In genomic region chr5:43947330-43947977, GRCm38 (mm10) we compare ENCODE assay signal across 8 mouse cellular contexts. TPM values are rescaled to one million over a fixed set of nuclear protein-coding genes. Genes with fewer than 3 reads are reported as not detected.
DNase-seq lines count a peak whose midpoint lies in the region; ATAC-seq and TF ChIP-seq lines count a peak whose summit lies in the region.

No protein-coding gene starts in this region.

- WGBS in heart, postnatal 0 days: 50% methylated on average over 9 of the region's 9 CpGs
- WGBS in bone marrow, adult 2 months: 8% methylated on average over 9 of the region's 9 CpGs
- WGBS in hindbrain, embryonic 14.5 days: 36% methylated on average over 9 of the region's 9 CpGs

- DNase-seq in heart, postnatal 0 days (ENCODE audit: low spot score): peak; percentile 5
- no peak for DNase-seq in heart, adult 8-10 months (ENCODE audit: low spot score)
- DNase-seq in hindbrain, embryonic 14.5 days (ENCODE audit: low spot score): no peak
- DNase-seq in cerebellum, adult 9-11 months: no peak
- DNase-seq in cerebellum, postnatal 10 days: no peak
- no peak for DNase-seq in left cerebral cortex, adult 11 months (ENCODE audit: low spot score)

- H3K36me3 ChIP-seq in heart, postnatal 0 days (replicated peaks; ENCODE audit: control insufficient read depth, insufficient read depth, low read length): no peaks in the 10 kb centered on the region
- H3K36me3 ChIP-seq in hindbrain, embryonic 14.5 days (replicated peaks; ENCODE audit: control insufficient read depth, insufficient read depth): no peaks in the 10 kb centered on the region
- H3K36me3 ChIP-seq in megakaryocyte, embryonic 14.5 days (replicated peaks; ENCODE audit: low read length): no peaks in the 10 kb centered on the region

- no peak overlapping the region for H3K4me3 ChIP-seq in heart, postnatal 0 days (ENCODE audit: low read depth, low read length)
- H3K4me3 ChIP-seq in bone marrow, adult 2 months (replicated peaks; ENCODE audit: control insufficient read depth, low read depth, low read length): peak overlapping the region; percentile 27
- peak overlapping the region; percentile 32 for H3K4me3 ChIP-seq in hindbrain, embryonic 14.5 days (replicated peaks; ENCODE audit: low read length)
- peak overlapping the region; percentile 92 for H3K4me3 ChIP-seq in megakaryocyte, embryonic 14.5 days (replicated peaks)

- no peaks in the 10 kb centered on the region for H3K27me3 ChIP-seq in heart, postnatal 0 days (ENCODE audit: control insufficient read depth, insufficient read depth, low read length)
- H3K27me3 ChIP-seq in hindbrain, embryonic 14.5 days (ENCODE audit: control insufficient read depth, insufficient read depth, low read length): no peaks in the 10 kb centered on the region
- H3K27me3 ChIP-seq in megakaryocyte, embryonic 14.5 days (replicated peaks): peaks cover 2% of the 10 kb centered on the region

- peaks cover 16% of the 10 kb centered on the region for H3K4me1 ChIP-seq in heart, postnatal 0 days (ENCODE audit: control insufficient read depth, insufficient read depth)
- H3K4me1 ChIP-seq in bone marrow, adult 2 months (ENCODE audit: control insufficient read depth, insufficient read depth, low read length): no peaks in the 10 kb centered on the region; the same call in 1 of the 2 replicates
- peaks cover 10% of the 10 kb centered on the region for H3K4me1 ChIP-seq in hindbrain, embryonic 14.5 days (replicated peaks; ENCODE audit: control insufficient read depth, insufficient read depth, low read length)
- H3K4me1 ChIP-seq in megakaryocyte, embryonic 14.5 days: peaks cover 28% of the 10 kb centered on the region

- H3K4me2 ChIP-seq in heart, postnatal 0 days (ENCODE audit: low read depth, low read length): peak overlapping the region; percentile 63
- H3K4me2 ChIP-seq in hindbrain, embryonic 14.5 days (replicated peaks): peak overlapping the region; percentile 75

- TF ChIP-seq POLR2A in bone marrow, adult 2 months (IDR thresholded peaks at IDR 0.05; ENCODE audit: borderline replicate concordance, control insufficient read depth, low read depth, low read length): no peak

- TF ChIP-seq CTCF in heart, postnatal 0 days (IDR thresholded peaks at IDR 0.05; ENCODE audit: low read depth): no peak
- no peak for TF ChIP-seq CTCF in bone marrow, adult 2 months (IDR thresholded peaks at IDR 0.05; ENCODE audit: control insufficient read depth, insufficient read depth, low read length)

- H3K9ac ChIP-seq in heart, postnatal 0 days (replicated peaks; ENCODE audit: low read depth, low read length): no peak overlapping the region
- H3K9ac ChIP-seq in hindbrain, embryonic 14.5 days: 0 out of 2 replicates have a peak overlapping the region, but pooled peaks have one; percentile 33

- no peak for TF ChIP-seq EP300 in heart, postnatal 0 days (IDR thresholded peaks at IDR 0.05; ENCODE audit: low read depth)

- no peak for ATAC-seq in heart, postnatal 0 days (ENCODE audit: insufficient read depth, low read depth)
- ATAC-seq in hindbrain, embryonic 14.5 days (ENCODE audit: low FRiP score): no peak

- H3K9me3 ChIP-seq in heart, postnatal 0 days (replicated peaks; ENCODE audit: control insufficient read depth, low read length): no peaks in the 10 kb centered on the region
- no peaks in the 10 kb centered on the region for H3K9me3 ChIP-seq in hindbrain, embryonic 14.5 days (ENCODE audit: control insufficient read depth, low read length)
- no peaks in the 10 kb centered on the region for H3K9me3 ChIP-seq in megakaryocyte, embryonic 14.5 days

- H3K27ac ChIP-seq in heart, postnatal 0 days (ENCODE audit: low read depth): no peak overlapping the region
- H3K27ac ChIP-seq in bone marrow, adult 2 months (ENCODE audit: control insufficient read depth, insufficient read depth, low read depth, low read length, poor library complexity): peak overlapping the region; percentile 77; the same call in 1 of the 2 replicates
- no peak overlapping the region for H3K27ac ChIP-seq in hindbrain, embryonic 14.5 days

RNA-seq across cellular contexts. Expression of gene Fgfbp1, which starts 34.1 kb away (rescaled TPM):
- total RNA-seq in heart, postnatal 0 days (2014; rRNA removed; ENCODE audit: low replicate concordance): 3.5 and 7.3 TPM in 2 replicates
- polyA plus RNA-seq in heart, postnatal 0 days (2015; fragmentation: Nextera tagmentation; extraction: Ambion mirVana): 0.87 and 1.3 TPM in 2 replicates
- under 1 TPM in 3 of 4 experiments, not detected in 1; 0.22 to 0.28 (median 0.22) TPM for total RNA-seq in heart, adult 8-10 months (2022)
- 2.2 TPM in 1 of 2 replicates, not detected in the other for polyA plus RNA-seq in bone marrow, adult 2 months (2011; ENCODE audit: insufficient read depth, insufficient read length, low replicate concordance, missing spikeins)
- 5.5 and 5.8 TPM in 2 replicates for polyA plus RNA-seq in hindbrain, embryonic 14.5 days (2014; fragmentation: Nextera tagmentation; extraction: Ambion mirVana)
- not detected in 2 replicates for polyA plus RNA-seq in megakaryocyte, embryonic 14.5 days (2012; ENCODE audit: insufficient read depth, low replicate concordance)

RNA-seq across cellular contexts. Expression of gene Gm7879, which starts 34.5 kb away (rescaled TPM):
- total RNA-seq in heart, postnatal 0 days (2014; rRNA removed; ENCODE audit: low replicate concordance): not detected in 2 replicates
- polyA plus RNA-seq in heart, postnatal 0 days (2015; fragmentation: Nextera tagmentation; extraction: Ambion mirVana): not detected in 2 replicates
- total RNA-seq in heart, adult 8-10 months (2022): 1 to 10 TPM; 7.8 to 9.7 (median 8.4) TPM
- polyA plus RNA-seq in bone marrow, adult 2 months (2011; ENCODE audit: insufficient read depth, insufficient read length, low replicate concordance, missing spikeins): not detected in 2 replicates
- polyA plus RNA-seq in hindbrain, embryonic 14.5 days (2014; fragmentation: Nextera tagmentation; extraction: Ambion mirVana): 0.70 TPM in 1 of 2 replicates, not detected in the other
- polyA plus RNA-seq in megakaryocyte, embryonic 14.5 days (2012; ENCODE audit: insufficient read depth, low replicate concordance): 0.30 TPM in 1 of 2 replicates, not detected in the other
